Mouse (Mus musculus) embryonic facial prominence, embryonic 14.5 days (tissue): ENCODE results near the gene Cdh1. TPM values are rescaled to one million over a fixed set of nuclear protein-coding genes. Genes with fewer than 3 reads are reported as not detected.
"Not testable (repeated sequence)": the region's sequence is repeated elsewhere in the genome, so short reads cannot be mapped to it uniquely, and the experiment has no call there.

Experiments
- ATAC-seq: fragments of 200-750 bp; cut with Nextera tagmentation; 2 replicates; pipeline ENCODE4 v1.8.0; 2017; ENCODE audit warnings: low read depth, moderate number of reproducible peaks, moderate TSS enrichment
- DNase-seq: peaks from one replicate; pipeline ENCODE4 v3.0.0-alpha.2; 2015; ENCODE audit warnings: low spot score
- H3K27ac ChIP-seq: fragments of 300-500 bp; sonication (generic); replicated peaks from 2 replicates; pipeline ENCODE4 v1.5.1; 2014; ENCODE audit warnings: low read depth, mild to moderate bottlenecking, low read length, moderate library complexity
- H3K27me3 ChIP-seq: fragments of 300-500 bp; sonication (generic); replicated peaks from 2 replicates; pipeline ENCODE4 v1.6.1; 2014; ENCODE audit warnings: low read length; ENCODE audit not compliant: control insufficient read depth, insufficient read depth
- H3K36me3 ChIP-seq: fragments of 300-500 bp; sonication (generic); 2 replicates; pipeline ENCODE4 v1.6.1; 2014; ENCODE audit warnings: low read length, mixed read lengths; ENCODE audit not compliant: control insufficient read depth, insufficient read depth
- H3K4me1 ChIP-seq: fragments of 300-500 bp; sonication (generic); 2 replicates; pipeline ENCODE4 v1.6.1; 2014; ENCODE audit warnings: antibody characterized with exemption, low read length; ENCODE audit not compliant: control insufficient read depth, insufficient read depth
- H3K4me2 ChIP-seq: fragments of 300-500 bp; sonication (generic); 2 replicates; pipeline ENCODE4 v1.6.1; 2014; ENCODE audit warnings: low read depth, mild to moderate bottlenecking, low read length, moderate library complexity, mixed read lengths
- H3K4me3 ChIP-seq: fragments of 300-500 bp; sonication (generic); 2 replicates; pipeline ENCODE4 v1.5.1; 2014; ENCODE audit warnings: low read depth, mild to moderate bottlenecking, low read length
- H3K9ac ChIP-seq: fragments of 300-500 bp; sonication (generic); 2 replicates; pipeline ENCODE4 v1.6.1; 2014; ENCODE audit warnings: low read depth, mild to moderate bottlenecking, low read length, moderate library complexity, mixed read lengths
- H3K9me3 ChIP-seq: fragments of 300-500 bp; sonication (generic); 2 replicates; pipeline ENCODE4 v1.6.1; 2016; ENCODE audit warnings: low read length; ENCODE audit not compliant: control insufficient read depth
- WGBS: fragments of 180-500 bp; shearing (Covaris S2); extraction: QIAGEN DNeasy Blood & Tissue Kit; methylation state at CpG from one replicate; pipeline ENCODE4 v1.1.7; 2014; 5-methylcytosine and 5-hydroxymethylcytosine counted together
- polyA plus RNA-seq: library from polyadenylated mRNA; unstranded; fragments of >200 nt; fragmentation: Nextera tagmentation; extraction: Ambion mirVana; gene quantifications from 2 replicates; pipeline ENCODE4 v1.2.1, GENCODE M21; 2014

Cdh1 gene
- polyA plus RNA-seq, 1 experiment from 2014 or later, result 37.3 TPM

- H3K36me3 ChIP-seq, result no peaks in the 10 kb centered on the region
- ATAC-seq (no peak), DNase-seq (no peak)
- 80% methylated on average over 5 of the region's 5 CpGs for WGBS
- no peaks in the 10 kb centered on the region for H3K27me3 ChIP-seq
- no peak overlapping the region for H3K4me2 ChIP-seq
- no peak overlapping the region for H3K27ac ChIP-seq
- H3K4me1 ChIP-seq, result no peaks in the 10 kb centered on the region
- no peaks in the 10 kb centered on the region for H3K9me3 ChIP-seq
- H3K9ac ChIP-seq, result no peak overlapping the region
- H3K4me3 ChIP-seq, result no peak overlapping the region
Observed at GRCm38 (mm10) chr8:106571551-106572172, 31.5 kb upstream of the Cdh1 start.

GRCm38 (mm10) chr8:106572175-106572574 lies 31.0 kb upstream of the Cdh1 start:
- H3K9ac ChIP-seq, H3K4me3 ChIP-seq, ATAC-seq, DNase-seq, H3K4me2 ChIP-seq, H3K27me3 ChIP-seq, H3K4me1 ChIP-seq, H3K36me3 ChIP-seq, H3K9me3 ChIP-seq, H3K27ac ChIP-seq: not testable (repeated sequence)
- 75% methylated on average over 1 of the region's 1 CpGs for WGBS

GRCm38 (mm10) chr8:106573168-106573567 lies 30.0 kb upstream of the Cdh1 start, which contains the start of gene Gm10073:
Gm10073 (minus strand) TSS chr8:106573461.
- H3K9me3 ChIP-seq, H3K4me3 ChIP-seq, H3K27me3 ChIP-seq, H3K9ac ChIP-seq, DNase-seq, H3K4me1 ChIP-seq, H3K27ac ChIP-seq, H3K4me2 ChIP-seq, ATAC-seq, H3K36me3 ChIP-seq: not testable (repeated sequence)
- WGBS, result 51% methylated on average over 20 of the region's 20 CpGs

- Histone ChIP-seq H3K9ac (no peak overlapping the region), H3K27me3 (no peaks in the 10 kb centered on the region), H3K27ac (no peak overlapping the region), H3K4me2 (no peak overlapping the region), H3K9me3 (no peaks in the 10 kb centered on the region), H3K36me3 (no peaks in the 10 kb centered on the region), H3K4me1 (no peaks in the 10 kb centered on the region), H3K4me3 (no peak overlapping the region)
- DNase-seq (no peak), ATAC-seq (no peak)
- WGBS, result 84% methylated on average over 4 of the region's 4 CpGs
Observed at GRCm38 (mm10) chr8:106574283-106574682, 28.9 kb upstream of the Cdh1 start.

- H3K4me1 ChIP-seq, result no peaks in the 10 kb centered on the region
- H3K9ac ChIP-seq, result no peak overlapping the region
- H3K27me3 ChIP-seq, result no peaks in the 10 kb centered on the region
- peak; percentile 42 for DNase-seq
- H3K27ac ChIP-seq, result no peak overlapping the region
- 20% methylated on average over 6 of the region's 6 CpGs for WGBS
- H3K4me3 ChIP-seq, result no peak overlapping the region
- peak; percentile 44; the same call in 1 of the 2 replicates for ATAC-seq
- H3K9me3 ChIP-seq, result no peaks in the 10 kb centered on the region
- H3K4me2 ChIP-seq, result no peak overlapping the region
- H3K36me3 ChIP-seq, result no peaks in the 10 kb centered on the region
Observed at GRCm38 (mm10) chr8:106576849-106577555, 26.1 kb upstream of the Cdh1 start.

GRCm38 (mm10) chr8:106579510-106579909 lies 23.6 kb upstream of the Cdh1 start:
- Histone ChIP-seq H3K27me3 (no peaks in the 10 kb centered on the region), H3K9ac (no peak overlapping the region), H3K36me3 (no peaks in the 10 kb centered on the region), H3K4me3 (no peak overlapping the region), H3K9me3 (no peaks in the 10 kb centered on the region), H3K4me2 (no peak overlapping the region), H3K4me1 (no peaks in the 10 kb centered on the region), H3K27ac (no peak overlapping the region)
- ATAC-seq (no peak), DNase-seq (no peak)
- WGBS, result 67% methylated on average over 2 of the region's 2 CpGs

GRCm38 (mm10) chr8:106581344-106582088 lies 21.6 kb upstream of the Cdh1 start:
- no peaks in the 10 kb centered on the region for H3K9me3 ChIP-seq
- 59% methylated on average over 6 of the region's 6 CpGs for WGBS
- DNase-seq, result peak; percentile 35
- H3K4me3 ChIP-seq, result no peak overlapping the region
- H3K9ac ChIP-seq, result no peak overlapping the region
- no peak overlapping the region for H3K27ac ChIP-seq
- no peaks in the 10 kb centered on the region for H3K4me1 ChIP-seq
- no peaks in the 10 kb centered on the region for H3K36me3 ChIP-seq
- ATAC-seq, result no peak
- no peaks in the 10 kb centered on the region for H3K27me3 ChIP-seq
- no peak overlapping the region for H3K4me2 ChIP-seq

GRCm38 (mm10) chr8:106584942-106585670 lies 18.0 kb upstream of the Cdh1 start:
- ATAC-seq (no peak), DNase-seq (no peak)
- no peak overlapping the region for H3K4me2 ChIP-seq
- H3K4me3 ChIP-seq, result no peak overlapping the region
- H3K27ac ChIP-seq, result no peak overlapping the region
- H3K9me3 ChIP-seq, result no peaks in the 10 kb centered on the region
- 77% methylated on average over 11 of the region's 11 CpGs for WGBS
- H3K36me3 ChIP-seq, result no peaks in the 10 kb centered on the region
- H3K9ac ChIP-seq, result no peak overlapping the region
- no peaks in the 10 kb centered on the region for H3K4me1 ChIP-seq
- no peaks in the 10 kb centered on the region for H3K27me3 ChIP-seq
